Mouse (Mus musculus): ENCODE results near the gene Nbea. TPM values are rescaled to one million over a fixed set of nuclear protein-coding genes. Genes with fewer than 3 reads are reported as not detected.

The Nbea gene
- polyA plus RNA-seq, 1 experiment, result not detected

DNA sequence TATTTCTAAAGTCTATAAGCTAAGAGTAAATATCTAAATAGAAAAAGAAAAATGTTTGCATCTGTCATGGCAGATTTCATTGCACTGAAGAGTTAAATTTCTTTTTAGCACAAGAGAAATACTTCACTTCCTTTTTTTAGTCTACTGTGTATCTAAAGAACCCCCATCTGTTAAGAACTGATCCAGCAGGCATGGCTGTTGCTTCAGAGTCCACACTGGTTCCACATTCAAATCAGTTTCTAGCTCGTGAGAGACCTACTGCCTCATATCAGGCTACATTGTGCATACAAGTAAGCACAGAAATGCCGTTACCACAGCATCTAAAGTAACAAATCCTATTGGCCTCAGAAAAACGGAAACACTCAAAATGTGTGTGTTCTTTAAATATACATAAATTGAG lies 2.5 kb downstream of the Nbea start:
- Histone ChIP-seq H3K27me3 (ENCODE audit: control insufficient read depth) (peaks cover 55% of the 10 kb centered on the region), H3K4me1 (ENCODE audit: control insufficient read depth) (peaks cover 7% of the 10 kb centered on the region), H3K4me3 (replicated peaks) (no peak overlapping the region), H3K36me3 (ENCODE audit: control insufficient read depth) (no peaks in the 10 kb centered on the region), H3K9me3 (ENCODE audit: control insufficient read depth, low read length) (peaks cover 3% of the 10 kb centered on the region; the same call in 1 of the 2 replicates)
- TF ChIP-seq GATA1 (IDR thresholded peaks at IDR 0.05; ENCODE audit: low read length) (no peak), TAL1 (IDR thresholded peaks at IDR 0.05; ENCODE audit: low read length) (no peak)

DNA sequence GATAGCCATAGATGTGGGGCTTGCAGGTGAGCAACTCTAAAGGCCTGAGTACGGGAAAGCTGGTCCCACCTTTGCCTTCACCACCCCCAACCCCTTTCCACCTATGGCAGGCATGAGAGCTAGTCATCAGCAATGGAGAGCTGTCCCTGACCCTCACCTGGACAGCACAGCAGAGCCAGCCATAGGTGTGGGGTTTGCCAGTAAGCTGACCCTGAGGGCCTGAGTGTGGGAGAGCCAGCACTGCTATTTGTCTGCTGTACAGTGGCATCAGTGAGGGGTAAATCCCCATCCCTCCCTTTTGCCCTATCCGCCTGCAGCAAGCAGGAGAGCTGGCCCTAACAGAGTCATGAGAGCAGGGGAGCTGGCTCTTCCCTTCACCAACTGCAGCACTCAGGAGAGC lies 25.6 kb downstream of the Nbea start:
- H3K4me3 ChIP-seq (replicated peaks), result no peak overlapping the region
- no peaks in the 10 kb centered on the region for H3K9me3 ChIP-seq (ENCODE audit: control insufficient read depth, low read length)
- no peaks in the 10 kb centered on the region for H3K4me1 ChIP-seq (ENCODE audit: control insufficient read depth)
- no peaks in the 10 kb centered on the region for H3K36me3 ChIP-seq (ENCODE audit: control insufficient read depth)
- no peaks in the 10 kb centered on the region for H3K27me3 ChIP-seq (ENCODE audit: control insufficient read depth)
- TF ChIP-seq TAL1 (IDR thresholded peaks at IDR 0.05; ENCODE audit: low read length), result no peak
- TF ChIP-seq GATA1 (IDR thresholded peaks at IDR 0.05; ENCODE audit: low read length), result no peak

DNA sequence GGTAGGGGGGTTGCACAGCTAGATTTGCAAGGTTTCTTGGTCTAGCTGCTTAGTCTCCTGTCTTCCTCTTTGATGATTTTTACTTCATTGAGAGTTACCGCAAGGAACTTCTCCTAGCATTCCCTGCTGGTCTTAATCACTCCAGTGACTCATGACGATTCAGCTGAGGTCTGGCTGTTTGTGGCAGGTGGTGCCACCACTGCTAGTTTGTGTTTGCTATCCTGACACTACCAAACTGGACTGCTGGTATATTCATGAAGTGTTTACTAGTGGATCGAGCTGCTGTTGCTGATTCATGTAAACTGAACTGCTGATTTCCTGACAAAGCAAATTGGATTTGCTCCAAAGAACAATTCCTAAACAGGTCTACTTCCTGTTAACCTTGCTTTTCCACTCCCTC lies 56.8 kb downstream of the Nbea start:
- Histone ChIP-seq H3K9me3 (ENCODE audit: control insufficient read depth, low read length) (peaks cover 3% of the 10 kb centered on the region; the same call in 1 of the 2 replicates), H3K4me1 (ENCODE audit: control insufficient read depth) (no peaks in the 10 kb centered on the region), H3K36me3 (ENCODE audit: control insufficient read depth) (no peaks in the 10 kb centered on the region), H3K27me3 (ENCODE audit: control insufficient read depth) (no peaks in the 10 kb centered on the region), H3K4me3 (replicated peaks) (no peak overlapping the region)
- TF ChIP-seq TAL1 (IDR thresholded peaks at IDR 0.05; ENCODE audit: low read length), result no peak
- no peak for TF ChIP-seq GATA1 (IDR thresholded peaks at IDR 0.05; ENCODE audit: low read length)

DNA sequence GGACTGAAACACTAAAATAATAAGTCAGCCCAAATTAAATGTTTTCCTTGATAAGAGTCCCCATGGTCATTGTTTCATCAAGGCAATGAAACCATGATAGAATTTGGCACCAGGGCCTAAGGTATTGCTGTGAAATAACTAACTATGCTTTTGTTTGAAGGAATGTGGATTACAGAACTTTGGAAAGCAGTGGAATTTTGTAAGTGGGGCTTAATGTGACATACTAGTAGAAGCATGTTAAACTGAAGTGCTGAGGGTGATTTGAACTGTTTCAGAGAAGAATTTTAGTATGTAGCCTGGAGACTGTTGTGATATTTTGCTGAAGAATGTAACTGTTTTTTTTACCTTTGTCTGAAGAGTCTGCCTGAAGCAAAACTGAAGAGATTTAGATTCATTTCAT lies 66.9 kb downstream of the Nbea start:
- no peak overlapping the region for H3K4me3 ChIP-seq (replicated peaks)
- no peak for TF ChIP-seq TAL1 (IDR thresholded peaks at IDR 0.05; ENCODE audit: low read length)
- no peak for TF ChIP-seq GATA1 (IDR thresholded peaks at IDR 0.05; ENCODE audit: low read length)
- no peaks in the 10 kb centered on the region for H3K27me3 ChIP-seq (ENCODE audit: control insufficient read depth)
- no peaks in the 10 kb centered on the region for H3K36me3 ChIP-seq (ENCODE audit: control insufficient read depth)
- no peaks in the 10 kb centered on the region for H3K4me1 ChIP-seq (ENCODE audit: control insufficient read depth)
- H3K9me3 ChIP-seq (ENCODE audit: control insufficient read depth, low read length), result no peaks in the 10 kb centered on the region

DNA sequence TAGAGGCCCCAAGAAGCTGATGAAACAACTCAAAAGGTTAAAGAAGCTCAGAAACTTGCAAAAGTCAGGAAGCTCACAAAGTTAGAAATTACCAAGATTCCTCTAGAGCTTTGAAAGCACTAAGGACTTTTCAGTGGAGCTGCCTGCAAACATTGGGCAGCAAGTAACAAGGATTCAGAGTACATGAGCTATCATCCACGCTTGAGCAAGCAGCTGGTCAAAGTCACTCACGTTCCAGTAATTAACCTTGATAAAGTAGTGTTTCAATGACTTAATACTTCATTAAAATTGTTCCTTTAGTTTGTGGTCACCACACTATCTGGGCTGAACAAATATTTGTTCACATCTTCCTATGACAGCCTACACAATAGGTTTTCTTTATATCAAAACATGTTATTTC lies 75.4 kb downstream of the Nbea start:
- no peaks in the 10 kb centered on the region for H3K27me3 ChIP-seq (ENCODE audit: control insufficient read depth)
- H3K4me3 ChIP-seq (replicated peaks), result no peak overlapping the region
- no peaks in the 10 kb centered on the region for H3K4me1 ChIP-seq (ENCODE audit: control insufficient read depth)
- TF ChIP-seq TAL1 (IDR thresholded peaks at IDR 0.05; ENCODE audit: low read length) (no peak), GATA1 (IDR thresholded peaks at IDR 0.05; ENCODE audit: low read length) (no peak)
- H3K9me3 ChIP-seq (ENCODE audit: control insufficient read depth, low read length), result no peaks in the 10 kb centered on the region
- no peaks in the 10 kb centered on the region for H3K36me3 ChIP-seq (ENCODE audit: control insufficient read depth)

DNA sequence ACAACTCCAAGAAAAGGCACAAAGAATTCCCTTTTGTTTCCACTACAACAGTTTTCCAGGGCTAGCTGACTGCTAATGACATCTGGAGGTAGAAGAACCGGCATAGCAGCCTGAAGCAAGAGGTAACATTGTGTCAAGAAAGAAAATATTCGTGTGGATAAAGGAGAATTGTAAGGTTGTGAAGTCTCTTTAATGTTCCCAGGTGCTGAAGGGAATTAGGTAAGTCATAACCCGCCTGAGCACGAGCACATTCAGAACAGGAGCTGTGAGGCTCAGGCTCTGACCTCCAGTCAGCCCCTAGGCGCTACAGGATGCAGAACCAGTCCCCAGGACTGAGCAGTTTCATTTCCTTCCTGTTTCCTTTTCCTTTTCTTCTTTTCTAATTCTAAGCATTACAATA lies 86.4 kb downstream of the Nbea start:
- Histone ChIP-seq H3K36me3 (ENCODE audit: control insufficient read depth) (no peaks in the 10 kb centered on the region), H3K4me1 (ENCODE audit: control insufficient read depth) (no peaks in the 10 kb centered on the region), H3K27me3 (ENCODE audit: control insufficient read depth) (no peaks in the 10 kb centered on the region), H3K4me3 (replicated peaks) (no peak overlapping the region), H3K9me3 (ENCODE audit: control insufficient read depth, low read length) (no peaks in the 10 kb centered on the region)
- no peak for TF ChIP-seq TAL1 (IDR thresholded peaks at IDR 0.05; ENCODE audit: low read length)
- TF ChIP-seq GATA1 (IDR thresholded peaks at IDR 0.05; ENCODE audit: low read length), result no peak

DNA sequence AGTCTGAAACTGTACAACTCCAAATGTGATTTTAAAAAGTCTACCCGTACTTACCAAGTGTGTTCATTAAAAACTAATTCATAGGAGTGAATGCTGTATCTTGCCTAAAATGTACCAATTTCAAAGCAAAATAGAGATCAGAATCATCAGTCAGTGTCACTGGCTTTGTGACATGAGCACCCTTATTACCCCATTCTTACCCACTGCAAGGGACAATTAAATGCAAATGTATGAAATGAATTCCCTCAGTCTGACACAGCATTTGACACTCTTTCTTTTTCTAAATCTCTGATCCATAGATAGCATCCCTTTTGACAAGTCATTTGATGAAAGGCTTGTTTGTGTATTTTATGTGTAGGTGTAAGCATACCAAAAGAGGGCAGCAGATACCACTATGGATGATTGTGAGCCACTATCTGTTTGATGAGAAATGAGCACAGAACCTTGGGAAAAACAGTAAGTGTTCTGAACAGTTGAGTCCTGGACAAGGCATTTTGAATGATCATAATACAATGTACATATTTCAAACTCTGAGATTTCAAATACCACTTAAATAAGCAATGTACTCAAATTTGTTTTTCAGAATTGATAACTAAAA lies 104.4 kb downstream of the Nbea start:
- H3K4me3 ChIP-seq (replicated peaks), result no peak overlapping the region

DNA sequence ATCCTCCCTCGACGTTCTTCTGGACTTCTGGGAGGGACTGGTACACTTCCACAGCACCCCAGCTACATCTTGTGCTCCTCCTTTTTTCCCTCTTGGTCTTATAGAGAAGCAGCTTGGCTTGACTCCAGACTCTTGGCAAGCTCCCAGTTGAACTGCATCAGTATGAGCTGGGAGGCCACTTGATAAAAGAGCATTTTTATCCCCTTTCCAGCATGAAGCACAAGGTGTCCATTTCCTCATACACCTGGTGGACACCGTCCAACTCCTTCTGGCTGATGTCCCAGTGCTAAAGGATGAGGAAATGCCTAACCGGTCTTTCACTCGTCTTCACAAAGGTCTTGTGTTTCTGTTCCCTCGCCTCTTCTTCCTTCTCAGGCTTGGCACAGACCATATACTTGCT lies 115.7 kb downstream of the Nbea start:
- TF ChIP-seq TAL1 (IDR thresholded peaks at IDR 0.05; ENCODE audit: low read length) (no peak), GATA1 (IDR thresholded peaks at IDR 0.05; ENCODE audit: low read length) (no peak)
- H3K4me3 ChIP-seq (replicated peaks), result no peak overlapping the region

More for the DNA sequence above, 104.4 kb downstream of the Nbea start:
- no peaks in the 10 kb centered on the region for H3K9me3 ChIP-seq (ENCODE audit: control insufficient read depth, low read length)
- TF ChIP-seq TAL1 (IDR thresholded peaks at IDR 0.05; ENCODE audit: low read length) (no peak), GATA1 (IDR thresholded peaks at IDR 0.05; ENCODE audit: low read length) (no peak)
- no peaks in the 10 kb centered on the region for H3K4me1 ChIP-seq (ENCODE audit: control insufficient read depth)
- no peaks in the 10 kb centered on the region for H3K36me3 ChIP-seq (ENCODE audit: control insufficient read depth)
- H3K27me3 ChIP-seq (ENCODE audit: control insufficient read depth), result no peaks in the 10 kb centered on the region

DNA sequence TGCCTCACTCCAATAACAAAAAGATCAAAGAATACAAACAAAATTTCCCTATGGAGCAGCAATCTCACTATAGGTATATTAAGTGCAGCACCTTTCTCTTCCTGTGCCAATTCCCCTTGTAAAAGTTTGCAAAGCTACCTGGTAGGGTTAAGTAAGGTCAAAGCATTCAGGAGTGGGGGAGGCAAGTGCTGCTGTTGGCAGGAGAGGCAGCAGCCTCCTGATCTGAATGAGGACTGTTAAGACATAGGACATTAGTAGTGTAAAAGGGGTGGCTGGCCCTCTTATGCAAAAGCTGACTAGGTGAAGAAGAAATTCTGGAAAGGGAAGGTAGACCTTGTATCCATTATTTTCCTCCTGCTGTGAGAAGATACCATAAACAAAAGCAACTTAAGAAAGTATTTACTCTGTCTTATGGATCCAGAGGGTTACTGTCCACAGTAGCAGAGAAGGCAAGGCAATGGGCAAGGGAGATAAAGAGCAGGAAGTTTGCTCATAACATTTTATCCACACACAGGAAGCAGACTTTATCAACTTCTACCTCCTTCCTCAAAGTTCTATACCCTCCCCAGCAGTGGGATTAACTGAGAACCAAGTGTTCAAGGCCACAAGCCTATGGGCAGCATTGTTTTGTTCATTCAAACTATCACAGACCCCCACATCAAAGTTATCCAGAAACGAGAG lies 117.0 kb downstream of the Nbea start:
- Histone ChIP-seq H3K27me3 (ENCODE audit: control insufficient read depth) (no peaks in the 10 kb centered on the region), H3K36me3 (ENCODE audit: control insufficient read depth) (no peaks in the 10 kb centered on the region), H3K4me1 (ENCODE audit: control insufficient read depth) (peaks cover 6% of the 10 kb centered on the region), H3K4me3 (replicated peaks) (no peak overlapping the region), H3K9me3 (ENCODE audit: control insufficient read depth, low read length) (no peaks in the 10 kb centered on the region)
- TF ChIP-seq TAL1 (IDR thresholded peaks at IDR 0.05; ENCODE audit: low read length), result no peak
- TF ChIP-seq GATA1 (IDR thresholded peaks at IDR 0.05; ENCODE audit: low read length), result no peak

More for the DNA sequence above, 115.7 kb downstream of the Nbea start:
- Histone ChIP-seq H3K4me1 (ENCODE audit: control insufficient read depth) (peaks cover 6% of the 10 kb centered on the region), H3K27me3 (ENCODE audit: control insufficient read depth) (no peaks in the 10 kb centered on the region), H3K36me3 (ENCODE audit: control insufficient read depth) (no peaks in the 10 kb centered on the region), H3K9me3 (ENCODE audit: control insufficient read depth, low read length) (no peaks in the 10 kb centered on the region)

Measured in erythroblast, embryonic 14.5 days (primary cell).